Mouse (Mus musculus) megakaryocyte, embryonic 14.5 days (primary cell): ENCODE data around the gene Emp2.

Experiments used
- FLI1 ChIP-seq: IDR thresholded peaks from 2 replicates; pipeline ENCODE4 v1.6.1; 2012; ENCODE audit warnings: low read length, inconsistent platforms, mixed read lengths
- GATA1 ChIP-seq: IDR thresholded peaks from 3 replicates; pipeline ENCODE4 v1.6.1; 2012; ENCODE audit warnings: mixed read lengths, low read length, inconsistent platforms, borderline replicate concordance

GRCm38 (mm10) chr16:10355004-10355403 lies 41.2 kb upstream of the Emp2 start:
- TF ChIP-seq GATA1: no peak
- TF ChIP-seq FLI1: no peak
